Mouse (Mus musculus) ES-E14 (cell line): ENCODE data around the gene Hnrnpl. TPM values are rescaled to one million over a fixed set of nuclear protein-coding genes. Genes with fewer than 3 reads are reported as not detected.

ENCODE experiments used
- DNase-seq: peaks from one replicate; pipeline ENCODE4 v3.0.0-alpha.2; 2013; ENCODE audit warnings: low read depth, low spot score
- H3K27ac ChIP-seq: 2 replicates; pipeline ENCODE4 v1.5.1; 2012; ENCODE audit warnings: low read depth, mild to moderate bottlenecking, low read length, moderate library complexity, mixed read lengths; ENCODE audit not compliant: poor library complexity, insufficient read depth, severe bottlenecking
- H3K36me3 ChIP-seq: 2 replicates; pipeline ENCODE4 v1.6.1; 2012; ENCODE audit warnings: mild to moderate bottlenecking, low read length, moderate library complexity, mixed read lengths; ENCODE audit not compliant: control insufficient read depth, poor library complexity, insufficient read depth, severe bottlenecking
- H3K4me1 ChIP-seq, 2 experiments: fragments of 150-350 bp in 1 of 2; sonication (generic) in 1 of 2; 2 replicates each; pipeline ENCODE4 v1.6.1; 2012; ENCODE audit warnings: low read length in 2 of 2, mild to moderate bottlenecking in 1 of 2, mixed read lengths in 1 of 2; ENCODE audit not compliant: control insufficient read depth in 2 of 2, insufficient read depth in 2 of 2, poor library complexity in 1 of 2
- H3K4me3 ChIP-seq, 2 experiments: fragments of 150-350 bp in 1 of 2; sonication (generic) in 1 of 2; 2 replicates each; pipeline ENCODE4 v1.5.1; 2012; ENCODE audit warnings: low read length in 2 of 2, low read depth in 1 of 2, mild to moderate bottlenecking in 1 of 2, mixed read lengths in 1 of 2; ENCODE audit not compliant: insufficient read depth in 1 of 2, poor library complexity in 1 of 2, severe bottlenecking in 1 of 2
- H3K9ac ChIP-seq: 2 replicates; pipeline ENCODE4 v1.6.1; 2012; ENCODE audit warnings: low read depth, mild to moderate bottlenecking, low read length, mixed read lengths; ENCODE audit not compliant: poor library complexity, insufficient read depth, severe bottlenecking
- H3K9me3 ChIP-seq: fragments of 150-350 bp; sonication (generic); 2 replicates; pipeline ENCODE4 v1.6.1; 2012; ENCODE audit warnings: low read depth, mild to moderate bottlenecking, low read length; ENCODE audit not compliant: control insufficient read depth, insufficient read depth
- CHD2 ChIP-seq: IDR thresholded peaks from 2 replicates; pipeline ENCODE4 v1.6.1; 2014; ENCODE audit warnings: mild to moderate bottlenecking, low read depth, low read length, inconsistent platforms
- HCFC1 ChIP-seq: IDR thresholded peaks from 2 replicates; pipeline ENCODE4 v1.6.1; 2012; ENCODE audit warnings: low read length, inconsistent platforms, borderline replicate concordance; ENCODE audit not compliant: insufficient read depth
- MAFK ChIP-seq: IDR thresholded peaks from 2 replicates; pipeline ENCODE4 v1.6.1; 2014; ENCODE audit warnings: mild to moderate bottlenecking, low read depth, low read length, inconsistent platforms; ENCODE audit not compliant: insufficient read depth
- ZC3H11A ChIP-seq: IDR thresholded peaks from 2 replicates; pipeline ENCODE4 v1.6.1; 2012; ENCODE audit warnings: low read depth, mild to moderate bottlenecking, inconsistent platforms, low read length, borderline replicate concordance
- ZNF384 ChIP-seq: IDR thresholded peaks from 2 replicates; pipeline ENCODE4 v1.6.1; 2012; ENCODE audit warnings: low read depth, low read length, inconsistent platforms
- in situ Hi-C, 2 experiments: fragments of 600-800 bp; cut with MboI; formaldehyde crosslinking; loops; one replicate each; pipeline ENCODE4 v1.15.1; 2025; ENCODE audit warnings: low sequenced_read_pairs in 2 of 2, inconsistent platforms in 1 of 2; ENCODE audit not compliant: unreplicated experiment in 2 of 2
- total RNA-seq: library from RNA; depleted of rRNA; stranded (reverse); fragments of 300-350 nt; gene quantifications from 2 replicates; pipeline ENCODE4 v1.2.3, GENCODE M21; 2012

Gene Hnrnpl
- total RNA-seq, 1 experiment, result 464 TPM

DNA sequence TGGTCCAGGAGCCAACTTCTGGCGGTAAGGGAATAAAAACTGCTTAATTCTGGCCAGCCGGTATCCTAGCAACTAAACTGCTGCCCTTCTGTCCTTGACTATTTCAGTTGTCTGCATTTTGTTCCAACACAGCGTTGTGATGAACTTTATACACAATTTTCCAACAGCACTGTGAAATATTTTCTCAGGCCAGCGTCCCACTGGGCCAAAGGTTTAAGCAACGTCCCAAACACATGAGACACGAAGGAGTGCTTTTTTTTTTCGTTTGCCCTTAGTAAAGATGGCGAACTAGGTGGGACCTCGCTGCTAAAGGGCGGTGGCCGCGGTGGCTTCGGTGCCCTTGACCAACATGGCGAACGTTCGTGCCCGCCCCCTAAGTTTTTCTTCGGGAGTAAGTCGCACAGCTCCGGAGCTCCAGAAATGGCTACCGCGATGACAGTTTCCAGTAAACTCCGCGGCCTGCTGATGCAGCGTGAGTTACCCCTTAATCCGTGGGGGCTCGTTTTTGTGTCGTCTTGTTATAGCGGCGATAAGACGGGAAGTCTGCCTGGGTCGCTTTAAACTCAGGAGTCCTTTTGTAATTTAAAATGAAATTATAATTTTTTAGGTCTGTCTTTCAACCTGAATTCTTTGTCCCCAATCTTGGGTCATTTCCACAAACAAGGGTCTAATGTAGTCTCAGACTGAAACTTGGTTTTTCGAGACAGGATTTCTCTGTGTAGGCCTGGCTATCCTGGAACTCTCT, 16.8 kb downstream of the Hnrnpl start, which contains the start of gene Ech1:
TSS of gene Ech1 (plus strand) at position 277 of the 745 bp plus-strand sequence.
- peaks cover 0 to 21% of the 10 kb centered on the region in 2 experiments; a peak in 2 of 4 replicates for H3K4me1 ChIP-seq
- no peaks in the 10 kb centered on the region for H3K9me3 ChIP-seq
- H3K36me3 ChIP-seq, result peaks cover 32% of the 10 kb centered on the region
- TF ChIP-seq ZNF384 (peak; percentile 98), HCFC1 (peak; percentile 89), ZC3H11A (no peak)
- peak; percentile 90 for DNase-seq
- in situ Hi-C loops, result no loop called here
- peak within 1 kb of the TSS; percentile 78 for H3K9ac ChIP-seq
- peak within 1 kb of the TSS; percentile 63 for H3K4me3 ChIP-seq
- peak within 1 kb of the TSS; percentile 42; the same call in 1 of the 2 replicates for H3K27ac ChIP-seq

DNA sequence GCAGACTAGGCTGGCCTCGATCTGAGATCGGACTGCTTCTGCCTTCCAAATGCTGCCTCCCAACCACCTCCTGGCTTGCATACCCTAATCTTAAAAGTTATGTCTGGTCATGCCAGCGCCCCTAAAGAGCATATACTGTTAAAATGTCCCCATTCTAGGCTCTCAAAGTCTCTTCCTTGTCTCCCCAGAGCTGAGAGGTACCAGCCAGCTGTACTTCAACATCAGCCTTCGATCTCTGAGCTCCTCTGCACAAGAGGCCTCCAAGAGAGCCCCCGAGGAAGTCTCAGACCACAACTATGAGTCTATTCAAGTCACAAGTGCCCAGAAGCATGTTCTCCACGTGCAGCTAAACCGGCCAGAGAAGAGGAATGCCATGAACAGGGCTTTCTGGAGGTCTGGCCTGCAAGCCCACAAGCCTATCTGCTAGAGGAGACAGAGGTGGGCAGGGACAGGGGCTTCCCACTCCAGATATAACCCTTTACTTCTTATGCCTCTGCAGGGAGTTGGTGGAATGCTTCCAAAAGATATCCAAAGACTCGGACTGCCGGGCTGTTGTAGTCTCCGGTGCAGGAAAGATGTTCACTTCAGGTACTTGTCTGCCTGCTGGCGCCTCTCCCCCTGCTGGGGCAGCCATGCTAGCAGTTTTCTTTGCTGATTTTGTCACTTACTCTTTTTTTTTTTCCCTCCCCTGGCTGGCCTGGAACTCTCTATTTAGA, 17.5 kb downstream of the Hnrnpl start:
- Histone ChIP-seq H3K4me3 (peak overlapping the region; percentile 63), H3K9me3 (no peaks in the 10 kb centered on the region), H3K9ac (peak overlapping the region; percentile 78), H3K27ac (peak overlapping the region; percentile 42; the same call in 1 of the 2 replicates), H3K36me3 (peaks cover 29% of the 10 kb centered on the region), H3K4me1 (peaks cover 0 to 15% of the 10 kb centered on the region in 2 experiments; a peak in 1 of 4 replicates)
- DNase-seq, result no peak
- TF ChIP-seq ZNF384 (0 out of 2 replicates have a peak, but pooled peaks have one; percentile 12), HCFC1 (no peak)
- in situ Hi-C loops, result no loop called here

DNA sequence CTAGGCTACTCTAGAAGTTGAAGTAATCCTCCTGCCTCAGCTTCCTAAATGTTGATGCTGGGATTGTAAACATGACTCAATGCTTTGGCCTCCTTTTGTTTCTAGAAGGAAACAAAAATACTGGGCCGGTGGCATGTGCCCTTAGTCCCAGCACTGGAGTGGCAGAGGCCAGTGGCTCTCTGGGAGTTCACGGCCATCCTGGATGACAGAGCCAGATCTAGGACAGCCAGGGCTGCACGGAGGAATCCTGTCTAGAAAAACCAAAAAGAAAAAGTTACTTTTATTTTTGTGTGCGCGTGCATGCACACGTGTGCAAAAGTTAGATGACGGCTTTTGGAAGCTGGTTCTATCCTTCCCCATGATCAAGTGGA, 18.0 kb downstream of the Hnrnpl start:
- in situ Hi-C loops, result no loop called here
- Histone ChIP-seq H3K9me3 (no peaks in the 10 kb centered on the region), H3K36me3 (peaks cover 25% of the 10 kb centered on the region), H3K27ac (no peak overlapping the region), H3K4me3 (no peak overlapping the region), H3K4me1 (peaks cover 0 to 10% of the 10 kb centered on the region in 2 experiments; a peak in 1 of 4 replicates), H3K9ac (no peak overlapping the region; the same call in 1 of the 2 replicates)
- no peak for TF ChIP-seq ZC3H11A
- TF ChIP-seq ZNF384, result no peak
- TF ChIP-seq HCFC1, result no peak
- TF ChIP-seq MAFK, result no peak
- no peak for TF ChIP-seq CHD2
- no peak for DNase-seq

DNA sequence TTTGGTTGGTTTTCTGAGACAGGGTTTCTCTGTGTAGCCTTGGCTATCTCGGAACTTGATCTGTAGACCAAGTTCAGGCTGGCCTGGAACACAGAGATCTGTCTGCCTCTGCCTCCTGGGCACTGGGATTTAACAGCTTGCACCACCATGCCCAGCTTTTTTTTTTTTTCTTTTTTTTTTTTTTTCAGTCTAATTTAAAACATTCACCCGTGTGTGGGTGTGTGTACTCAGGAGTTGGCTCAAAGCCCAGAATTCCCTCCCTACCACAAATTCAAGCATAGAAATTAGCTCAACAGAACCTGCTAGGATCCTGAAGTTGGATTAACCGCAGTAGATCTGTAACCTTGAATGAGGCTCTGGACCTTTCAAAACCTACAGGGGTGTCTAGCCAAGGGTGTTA, 19.0 kb downstream of the Hnrnpl start:
- Histone ChIP-seq H3K9ac (no peak overlapping the region), H3K4me3 (no peak overlapping the region), H3K27ac (no peak overlapping the region), H3K4me1 (peaks cover 0 to 7% of the 10 kb centered on the region in 2 experiments; a peak in 1 of 4 replicates), H3K36me3 (peaks cover 20% of the 10 kb centered on the region), H3K9me3 (no peaks in the 10 kb centered on the region)
- TF ChIP-seq CHD2 (no peak), ZNF384 (0 out of 2 replicates have a peak, but pooled peaks have one; percentile 31)
- no peak for DNase-seq
- in situ Hi-C loops, result no loop called here
